Mouse (Mus musculus) MEL (cell line): ENCODE measurements around the gene Shisal2a. TPM values are rescaled to one million over a fixed set of nuclear protein-coding genes. Genes with fewer than 3 reads are reported as not detected.

Experiments
- DNase-seq: peaks from one replicate; pipeline ENCODE4 v3.0.0; 2011; ENCODE audit warnings: low read depth, low spot score
- H3K27ac ChIP-seq: 2 replicates; pipeline ENCODE4 v1.5.1; 2012; ENCODE audit warnings: low read depth, mild to moderate bottlenecking, control low read depth, low read length, moderate library complexity; ENCODE audit not compliant: control insufficient read depth
- H3K27me3 ChIP-seq, 2 experiments: fragments of 150-350 bp in 1 of 2; sonication (generic) in 1 of 2; 2 replicates each; pipeline ENCODE4 v1.6.1; 2012; ENCODE audit warnings: low read length in 2 of 2, mild to moderate bottlenecking in 2 of 2, improper control_type of control experiment in 1 of 2, moderate library complexity in 1 of 2; ENCODE audit not compliant: insufficient read depth in 2 of 2, control insufficient read depth in 1 of 2
- H3K36me3 ChIP-seq, 2 experiments: 2 replicates each; pipeline ENCODE4 v1.6.1; 2012 to 2014; ENCODE audit warnings: low read length in 2 of 2, improper control_type of control experiment in 1 of 2, inconsistent platforms in 1 of 2, mild to moderate bottlenecking in 1 of 2; ENCODE audit not compliant: insufficient read depth in 2 of 2, control insufficient read depth in 1 of 2
- H3K4me1 ChIP-seq, 2 experiments: fragments of 150-350 bp in 1 of 2; sonication (generic) in 1 of 2; 2 replicates each; pipeline ENCODE4 v1.6.1; 2012; ENCODE audit warnings: low read length in 2 of 2, improper control_type of control experiment in 1 of 2, mild to moderate bottlenecking in 1 of 2; ENCODE audit not compliant: insufficient read depth in 2 of 2, control insufficient read depth in 1 of 2
- H3K4me3 ChIP-seq, 2 experiments: fragments of 150-350 bp in 1 of 2; sonication (generic) in 1 of 2; 2 replicates each; pipeline ENCODE4 v1.5.1; 2012; ENCODE audit warnings: low read depth in 2 of 2, low read length in 2 of 2, mild to moderate bottlenecking in 2 of 2, moderate library complexity in 2 of 2, control low read depth in 1 of 2, improper control_type of control experiment in 1 of 2; ENCODE audit not compliant: control insufficient read depth in 1 of 2, insufficient read depth in 1 of 2
- H3K79me2 ChIP-seq: 2 replicates; pipeline ENCODE4 v1.6.1; 2012; ENCODE audit warnings: mild to moderate bottlenecking, low read length, moderate library complexity; ENCODE audit not compliant: control insufficient read depth, poor library complexity, insufficient read depth
- H3K9ac ChIP-seq: 2 replicates; pipeline ENCODE4 v1.6.1; 2012; ENCODE audit warnings: low read depth, mild to moderate bottlenecking, control low read depth, low read length, moderate library complexity; ENCODE audit not compliant: control insufficient read depth, poor library complexity, severe bottlenecking
- H3K9me3 ChIP-seq: fragments of 150-350 bp; sonication (generic); replicated peaks from 2 replicates; pipeline ENCODE4 v1.6.1; 2012; ENCODE audit warnings: mild to moderate bottlenecking, low read length, improper control_type of control experiment, moderate library complexity; ENCODE audit not compliant: insufficient read depth
- CHD1 ChIP-seq: IDR thresholded peaks from 2 replicates; pipeline ENCODE4 v1.6.1; 2012; ENCODE audit warnings: low read depth, mild to moderate bottlenecking, inconsistent platforms, low read length, improper control_type of control experiment
- CTCF ChIP-seq, 3 experiments: IDR thresholded peaks in 2 of 3; conservative IDR thresholded peaks in 1 of 3; 2 replicates each; pipeline ENCODE4 v1.5.1; 2011 to 2012; ENCODE audit warnings: low read length in 3 of 3, low read depth in 2 of 3, mild to moderate bottlenecking in 2 of 3, improper control_type of control experiment in 1 of 3, inconsistent platforms in 1 of 3, mixed read lengths in 1 of 3, moderate library complexity in 1 of 3; ENCODE audit not compliant: control insufficient read depth in 1 of 3, insufficient read depth in 1 of 3, poor library complexity in 1 of 3, severe bottlenecking in 1 of 3
- E2F4 ChIP-seq: IDR thresholded peaks from 2 replicates; pipeline ENCODE4 v1.6.1; 2011; ENCODE audit warnings: low read depth, low read length, improper control_type of control experiment, borderline replicate concordance
- ELF1 ChIP-seq: IDR thresholded peaks from 2 replicates; pipeline ENCODE4 v1.6.1; 2014; ENCODE audit warnings: low read depth, mild to moderate bottlenecking, inconsistent platforms, low read length, improper control_type of control experiment, moderate library complexity
- ETS1 ChIP-seq: IDR thresholded peaks from 2 replicates; pipeline ENCODE4 v1.6.1; 2012; ENCODE audit warnings: low read depth, mild to moderate bottlenecking, inconsistent platforms, low read length, improper control_type of control experiment, moderate library complexity
- GABPA ChIP-seq: IDR thresholded peaks from 2 replicates; pipeline ENCODE4 v1.6.1; 2012; ENCODE audit warnings: low read depth, mild to moderate bottlenecking, inconsistent platforms, low read length, improper control_type of control experiment, moderate library complexity
- KAT2A ChIP-seq: conservative IDR thresholded peaks from 2 replicates; pipeline ENCODE4 v1.6.1; 2012; ENCODE audit warnings: low read depth, low read length, improper control_type of control experiment, inconsistent platforms
- MAFK ChIP-seq: IDR thresholded peaks from 2 replicates; pipeline ENCODE4 v1.6.1; 2011; ENCODE audit warnings: low read depth, mild to moderate bottlenecking, low read length, improper control_type of control experiment, borderline replicate concordance
- NRF1 ChIP-seq: IDR thresholded peaks from 2 replicates; pipeline ENCODE4 v1.6.1; 2014; ENCODE audit warnings: low read depth, mild to moderate bottlenecking, inconsistent platforms, low read length, improper control_type of control experiment, moderate library complexity; ENCODE audit not compliant: poor library complexity, insufficient read depth, severe bottlenecking
- RAD21 ChIP-seq: IDR thresholded peaks from 2 replicates; pipeline ENCODE4 v1.6.1; 2011; ENCODE audit warnings: mild to moderate bottlenecking, low read depth, low read length, improper control_type of control experiment
- SMC3 ChIP-seq: IDR thresholded peaks from 2 replicates; pipeline ENCODE4 v1.6.1; 2011; ENCODE audit warnings: low read depth, low read length, improper control_type of control experiment
- TBP ChIP-seq: IDR thresholded peaks from 2 replicates; pipeline ENCODE4 v1.8.0; 2011; ENCODE audit warnings: low read depth, low read length, improper control_type of control experiment
- USF2 ChIP-seq, 2 experiments: IDR thresholded peaks; 2 replicates each; pipeline ENCODE4 v1.6.1; 2011 to 2012; ENCODE audit warnings: improper control_type of control experiment in 2 of 2, low read length in 2 of 2, borderline replicate concordance in 1 of 2, inconsistent platforms in 1 of 2, low read depth in 1 of 2, mild to moderate bottlenecking in 1 of 2; ENCODE audit not compliant: insufficient read depth in 1 of 2
- ZNF384 ChIP-seq: IDR thresholded peaks from 2 replicates; pipeline ENCODE4 v1.6.1; 2012; ENCODE audit warnings: low read depth, mild to moderate bottlenecking, inconsistent platforms, low read length, improper control_type of control experiment
- polyA plus RNA-seq, 2 experiments: library from polyadenylated mRNA; stranded (reverse) in 1 of 2; unstranded in 1 of 2; fragments of >175 nt in 1 of 2; fragments of >200 nt in 1 of 2; gene quantifications; 2 replicates each; pipeline versions ENCODE4 v1.2.1 to v1.2.4; 2012; ENCODE audit warnings: low replicate concordance in 2 of 2, low read depth in 1 of 2; ENCODE audit not compliant: insufficient read length in 2 of 2, insufficient read depth in 1 of 2, missing spikeins in 1 of 2
- total RNA-seq: library from RNA; depleted of rRNA; stranded (reverse); fragments of 300-350 nt; gene quantifications from 2 replicates; pipeline ENCODE4 v1.2.3, GENCODE M21; 2012; rRNA removed

The Shisal2a gene
- total and polyA plus RNA-seq, 3 experiments, result not detected

DNA sequence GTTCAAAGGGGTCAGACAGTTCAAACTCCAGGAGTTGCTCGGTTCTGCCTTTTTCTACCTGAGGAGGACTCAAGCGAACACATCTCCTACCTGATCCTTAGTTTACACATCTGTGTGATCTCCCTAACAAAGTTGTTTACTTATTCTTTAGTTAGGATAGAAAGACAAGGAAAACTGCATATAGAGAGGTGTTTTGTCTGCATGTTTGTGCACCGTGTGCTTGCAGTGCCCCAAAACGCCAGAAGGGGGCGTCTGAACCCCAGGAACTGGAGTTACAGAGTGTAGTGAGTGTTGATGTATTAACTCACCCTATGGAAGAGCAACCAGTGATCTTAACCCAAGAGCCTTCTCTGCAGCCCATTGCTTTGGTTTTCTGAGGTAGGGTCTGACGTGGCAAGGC, 63.4 kb downstream of the Shisal2a start:
- Histone ChIP-seq H3K27me3 (no peaks in the 10 kb centered on the region), H3K27ac (no peak overlapping the region), H3K36me3 (no peaks in the 10 kb centered on the region; a peak in 2 of 4 replicates), H3K9me3 (no peaks in the 10 kb centered on the region), H3K79me2 (no peaks in the 10 kb centered on the region), H3K4me3 (no peak overlapping the region), H3K9ac (no peak overlapping the region), H3K4me1 (peaks cover 0 to 19% of the 10 kb centered on the region in 2 experiments; a peak in 2 of 4 replicates)
- TF ChIP-seq SMC3 (peak; percentile 9; the same call in 1 of the 2 replicates), ETS1 (no peak), ZNF384 (no peak), TBP (no peak), MAFK (no peak), NRF1 (no peak), RAD21 (peak; percentile 44), KAT2A (no peak), CTCF (IDR thresholded peaks at IDR 0.05 in 2 of 3, conservative IDR thresholded peaks at IDR 0.05 in 1 of 3; ENCODE audit: control insufficient read depth in 1 of 3, insufficient read depth in 1 of 3, low read depth in 2 of 3, low read length in 3 of 3, poor library complexity in 1 of 3, severe bottlenecking in 1 of 3) (peak; percentile 56 to 75 (median 63)), CHD1 (no peak), USF2 (IDR thresholded peaks at IDR 0.05; ENCODE audit: borderline replicate concordance in 1 of 2, insufficient read depth in 1 of 2, low read depth in 1 of 2, low read length in 2 of 2) (no peak)
- peak; percentile 40 for DNase-seq

GRCm38 (mm10) chr4:108318649-108319615, 64.2 kb downstream of the Shisal2a start:
- Histone ChIP-seq H3K79me2 (no peaks in the 10 kb centered on the region), H3K4me3 (no peak overlapping the region), H3K27me3 (no peaks in the 10 kb centered on the region), H3K4me1 (peaks cover 0 to 19% of the 10 kb centered on the region in 2 experiments; a peak in 2 of 4 replicates), H3K36me3 (no peaks in the 10 kb centered on the region; a peak in 2 of 4 replicates), H3K9ac (no peak overlapping the region), H3K9me3 (no peaks in the 10 kb centered on the region), H3K27ac (no peak overlapping the region)
- peak; percentile 57 for DNase-seq
- no peak for TF ChIP-seq USF2 (IDR thresholded peaks at IDR 0.05; ENCODE audit: borderline replicate concordance in 1 of 2, insufficient read depth in 1 of 2, low read depth in 1 of 2, low read length in 2 of 2)
- 0 out of 2 replicates have a peak, but pooled peaks have one; percentile 19 for TF ChIP-seq ELF1
- no peak for TF ChIP-seq E2F4
- no peak for TF ChIP-seq GABPA
- TF ChIP-seq, all 39 proteins: peak for 1

Other genes starting within 250 kb of the Shisal2a start
- 83.2 and 84.4 TPM in 2 replicates for gene Scp2, start 238.4 kb downstream of the Shisal2a start, total RNA-seq
- 10 to 100 TPM in 1 of 2 experiments, not detected in 1; 65.8 TPM for gene Scp2, start 238.4 kb downstream of the Shisal2a start, polyA plus RNA-seq
- not detected in 2 replicates for gene Echdc2, start 217.9 kb downstream of the Shisal2a start, total RNA-seq
- gene Echdc2, start 217.9 kb downstream of the Shisal2a start, polyA plus RNA-seq, result not detected
- gene Zyg11a, start 165.3 kb downstream of the Shisal2a start, total RNA-seq, result not detected in 2 replicates
- under 1 TPM in 1 of 2 experiments, not detected in 1; 0.18 TPM for gene Zyg11a, start 165.3 kb downstream of the Shisal2a start, polyA plus RNA-seq
- gene Zyg11b, start 82.3 kb downstream of the Shisal2a start, total RNA-seq, result 7.7 and 8.4 TPM in 2 replicates
- gene Zyg11b, start 82.3 kb downstream of the Shisal2a start, polyA plus RNA-seq, result 1 to 10 TPM in 1 of 2 experiments, not detected in 1; 9.2 TPM
- 19.8 and 23.5 TPM in 2 replicates for gene Coa7, start 55.2 kb downstream of the Shisal2a start, total RNA-seq
- gene Coa7, start 55.2 kb downstream of the Shisal2a start, polyA plus RNA-seq, result 10 to 100 TPM; 30.5 to 39.1 TPM
- not detected in 2 replicates for gene Gpx7, start 23.6 kb upstream of the Shisal2a start, total RNA-seq
- not detected for gene Gpx7, start 23.6 kb upstream of the Shisal2a start, polyA plus RNA-seq
- gene Tut4, start 76.1 kb upstream of the Shisal2a start, total RNA-seq, result 9.0 and 16.3 TPM in 2 replicates
- gene Tut4, start 76.1 kb upstream of the Shisal2a start, polyA plus RNA-seq, result 10 to 100 TPM in 1 of 2 experiments, not detected in 1; 63.2 TPM
- 56.2 and 71.8 TPM in 2 replicates for gene Prpf38a, start 196.0 kb upstream of the Shisal2a start, total RNA-seq
- 10 to 100 TPM in 1 of 2 experiments, not detected in 1; 66.8 TPM for gene Prpf38a, start 196.0 kb upstream of the Shisal2a start, polyA plus RNA-seq
- gene Orc1, start 196.1 kb upstream of the Shisal2a start, total RNA-seq, result 22.2 and 24.4 TPM in 2 replicates
- 10 to 100 TPM in 1 of 2 experiments, not detected in 1; 26.8 TPM for gene Orc1, start 196.1 kb upstream of the Shisal2a start, polyA plus RNA-seq
- 35.6 and 37.0 TPM in 2 replicates for gene Cc2d1b, start 236.6 kb upstream of the Shisal2a start, total RNA-seq
- gene Cc2d1b, start 236.6 kb upstream of the Shisal2a start, polyA plus RNA-seq, result 10 to 100 TPM in 1 of 2 experiments, not detected in 1; 50.3 TPM